Mouse (Mus musculus) heart, adult 2 months (tissue): ENCODE data around the gene Tmem26.

Source experiments
- CTCF ChIP-seq: fragments of 200-600 bp; IDR thresholded peaks from 2 replicates; pipeline ENCODE4 v1.8.1; 2022; ENCODE audit warnings: antibody characterized with exemption, mild to moderate bottlenecking, moderate library complexity
- EP300 ChIP-seq: fragments of 200-500 bp; IDR thresholded peaks from 2 replicates; pipeline ENCODE4 v1.6.1; 2011; ENCODE audit warnings: low read depth, low read length, control low read depth; ENCODE audit not compliant: insufficient read depth
- POLR2A ChIP-seq: fragments of 200-500 bp; IDR thresholded peaks from 2 replicates; pipeline ENCODE4 v1.6.1; 2011; ENCODE audit warnings: mild to moderate bottlenecking, low read depth, low read length, control low read depth; ENCODE audit not compliant: insufficient read depth

GRCm38 (mm10) chr10:68799883-68800282, 76.4 kb downstream of the Tmem26 start:
- no peak for TF ChIP-seq CTCF
- TF ChIP-seq POLR2A, result no peak
- no peak for TF ChIP-seq EP300
